Comparison of ENCODE assay signal across 10 mouse cellular contexts in genomic region chr5:30606424-30607073, GRCm38 (mm10). TPM values are rescaled to one million over a fixed set of nuclear protein-coding genes. Genes with fewer than 3 reads are reported as not detected.
DNase-seq lines count a peak whose midpoint lies in the region; ATAC-seq and TF ChIP-seq lines count a peak whose summit lies in the region.
"Had no signal": no experiment of that assay in that cellular context is flagged by ENCODE, and none has a peak within 500 bp of the region (broad histone marks: within the 10 kb centered on the region; RNA-seq: fewer than 3 reads in every experiment).

No protein-coding gene starts in this region.

- H3K9ac ChIP-seq in forebrain, postnatal 0 days: no peak overlapping the region
- no peak overlapping the region for H3K9ac ChIP-seq in midbrain, postnatal 0 days (replicated peaks; ENCODE audit: low read length, poor library complexity, severe bottlenecking)
- H3K9ac ChIP-seq in liver, postnatal 0 days (replicated peaks): no peak overlapping the region
- H3K9ac ChIP-seq: embryonic facial prominence, embryonic 15.5 days; lung, embryonic 14.5 days had no signal

- H3K9me3 ChIP-seq in forebrain, postnatal 0 days (ENCODE audit: low read length): no peaks in the 10 kb centered on the region
- H3K9me3 ChIP-seq in midbrain, postnatal 0 days (ENCODE audit: low read length): no peaks in the 10 kb centered on the region
- H3K9me3 ChIP-seq in liver, postnatal 0 days (ENCODE audit: low read length): no peaks in the 10 kb centered on the region
- H3K9me3 ChIP-seq: embryonic facial prominence, embryonic 15.5 days had no signal

- peak; percentile 88 for ATAC-seq in forebrain, postnatal 0 days
- ATAC-seq in midbrain, postnatal 0 days (ENCODE audit: low FRiP score): no peak; the same call in 1 of the 2 replicates
- ATAC-seq in liver, postnatal 0 days: no peak

- no peak for TF ChIP-seq EP300 in liver, postnatal 0 days (IDR thresholded peaks at IDR 0.05; ENCODE audit: low read depth)

- H3K27ac ChIP-seq in forebrain, postnatal 0 days (ENCODE audit: low read depth, low read length): peak overlapping the region; percentile 29; the same call in 1 of the 2 replicates
- no peak overlapping the region for H3K27ac ChIP-seq in midbrain, postnatal 0 days (ENCODE audit: low read depth, low read length)
- H3K27ac ChIP-seq in liver, postnatal 0 days (ENCODE audit: low read depth): no peak overlapping the region
- H3K27ac ChIP-seq: embryonic facial prominence, embryonic 15.5 days had no signal

- TF ChIP-seq CTCF in forebrain, postnatal 0 days (IDR thresholded peaks at IDR 0.05; ENCODE audit: low read depth): no peak
- TF ChIP-seq CTCF in midbrain, postnatal 0 days (IDR thresholded peaks at IDR 0.05): no peak
- no peak for TF ChIP-seq CTCF in liver, postnatal 0 days (IDR thresholded peaks at IDR 0.05; ENCODE audit: low read depth)

- WGBS in forebrain, postnatal 0 days: 49% methylated on average over 16 of the region's 16 CpGs
- WGBS in midbrain, postnatal 0 days: 62% methylated on average over 16 of the region's 16 CpGs
- 62% methylated on average over 16 of the region's 16 CpGs for WGBS in liver, postnatal 0 days (ENCODE audit: insufficient replicate concordance)

- DNase-seq in layer of hippocampus, adult 11-12 months (ENCODE audit: low spot score): peak; percentile 74
- no peak for DNase-seq in layer of hippocampus, adult 9-10 months (ENCODE audit: low spot score)
- peak; percentile 84 for DNase-seq in forebrain, postnatal 0 days
- peak; percentile 83 to 90 for DNase-seq in heart, postnatal 10 days
- DNase-seq in midbrain, postnatal 0 days (ENCODE audit: low spot score): peak; percentile 89
- no peak for DNase-seq in yolk sac, embryonic 10.5 days (ENCODE audit: low spot score)
- DNase-seq in spleen, adult 12 weeks (ENCODE audit: low spot score): no peak
- DNase-seq in liver, postnatal 0 days: no peak
- DNase-seq: lung, embryonic 14.5 days had no signal

- H3K4me1 ChIP-seq in forebrain, postnatal 0 days (ENCODE audit: insufficient read depth): 0 out of 2 replicates have a peak, but pooled peaks cover 3% of the 10 kb centered on the region
- no peaks in the 10 kb centered on the region for H3K4me1 ChIP-seq in midbrain, postnatal 0 days (ENCODE audit: insufficient read depth, low read length)
- no peaks in the 10 kb centered on the region for H3K4me1 ChIP-seq in liver, postnatal 0 days (ENCODE audit: insufficient read depth)
- H3K4me1 ChIP-seq: embryonic facial prominence, embryonic 15.5 days had no signal

- no peak overlapping the region for H3K4me3 ChIP-seq in forebrain, postnatal 0 days (ENCODE audit: low read depth, low read length)
- no peak overlapping the region for H3K4me3 ChIP-seq in midbrain, postnatal 0 days (ENCODE audit: low read depth, low read length)
- H3K4me3 ChIP-seq in liver, postnatal 0 days (ENCODE audit: low read depth, low read length): no peak overlapping the region
- H3K4me3 ChIP-seq: embryonic facial prominence, embryonic 15.5 days had no signal

- H3K4me2 ChIP-seq in forebrain, postnatal 0 days (ENCODE audit: low read depth): no peak overlapping the region; the same call in 1 of the 2 replicates
- no peak overlapping the region for H3K4me2 ChIP-seq in midbrain, postnatal 0 days (ENCODE audit: low read depth, low read length, poor library complexity, severe bottlenecking)
- H3K4me2 ChIP-seq in liver, postnatal 0 days (ENCODE audit: low read depth, low read length): no peak overlapping the region
- H3K4me2 ChIP-seq: embryonic facial prominence, embryonic 15.5 days; lung, embryonic 14.5 days had no signal

- intact Hi-C loops in heart, postnatal 10 days (cut with DNase I): no loop called here

- no peaks in the 10 kb centered on the region for H3K36me3 ChIP-seq in forebrain, postnatal 0 days (ENCODE audit: insufficient read depth)
- H3K36me3 ChIP-seq in midbrain, postnatal 0 days (ENCODE audit: insufficient read depth, low read length): no peaks in the 10 kb centered on the region
- H3K36me3 ChIP-seq in liver, postnatal 0 days (replicated peaks; ENCODE audit: insufficient read depth, low read length): no peaks in the 10 kb centered on the region
- H3K36me3 ChIP-seq: embryonic facial prominence, embryonic 15.5 days had no signal

- H3K27me3 ChIP-seq in forebrain, postnatal 0 days (ENCODE audit: insufficient read depth, low read length): no peaks in the 10 kb centered on the region; the same call in 1 of the 2 replicates
- H3K27me3 ChIP-seq in midbrain, postnatal 0 days (ENCODE audit: insufficient read depth, low read length): no peaks in the 10 kb centered on the region
- no peaks in the 10 kb centered on the region for H3K27me3 ChIP-seq in liver, postnatal 0 days (ENCODE audit: insufficient read depth, low read length)
- H3K27me3 ChIP-seq: embryonic facial prominence, embryonic 15.5 days had no signal

RNA-seq across cellular contexts. Expression of gene Kcnk3, which starts 18.6 kb away (rescaled TPM):
- 10.8 and 13.1 TPM in 2 replicates for total RNA-seq in forebrain, postnatal 0 days (2014; rRNA removed)
- polyA plus RNA-seq in forebrain, postnatal 0 days (2015; fragmentation: Nextera tagmentation; extraction: Ambion mirVana): 6.4 and 7.0 TPM in 2 replicates
- 100 to 1,000 TPM; 159 to 183 TPM for total RNA-seq in heart, postnatal 10 days (2021)
- total RNA-seq in midbrain, postnatal 0 days (2014; rRNA removed): 18.8 and 21.8 TPM in 2 replicates
- 12.2 and 12.3 TPM in 2 replicates for polyA plus RNA-seq in midbrain, postnatal 0 days (2015; fragmentation: Nextera tagmentation; extraction: Ambion mirVana)
- 0.26 and 0.46 TPM in 2 replicates for polyA plus RNA-seq in liver, postnatal 0 days (2015; fragmentation: Nextera tagmentation; extraction: Ambion mirVana)

RNA-seq across cellular contexts. Expression of gene Slc35f6, which starts 41.2 kb away (rescaled TPM):
- total RNA-seq in forebrain, postnatal 0 days (2014; rRNA removed): 31.5 and 48.7 TPM in 2 replicates
- 19.2 and 24.3 TPM in 2 replicates for polyA plus RNA-seq in forebrain, postnatal 0 days (2015; fragmentation: Nextera tagmentation; extraction: Ambion mirVana)
- 10 to 100 TPM; 42.1 to 45.4 TPM for total RNA-seq in heart, postnatal 10 days (2021)
- total RNA-seq in midbrain, postnatal 0 days (2014; rRNA removed): 62.5 and 65.3 TPM in 2 replicates
- polyA plus RNA-seq in midbrain, postnatal 0 days (2015; fragmentation: Nextera tagmentation; extraction: Ambion mirVana): 25.1 and 30.9 TPM in 2 replicates
- polyA plus RNA-seq in liver, postnatal 0 days (2015; fragmentation: Nextera tagmentation; extraction: Ambion mirVana): 13.8 and 14.2 TPM in 2 replicates

Comparison
In these comparisons a context has a peak if more than half of its experiments do, and no peak if none do; other contexts are left out.
1. DNase-seq: peak in layer of hippocampus, adult 11-12 months (single experiment), forebrain, postnatal 0 days (single experiment), heart, postnatal 10 days (2 of 2) and midbrain, postnatal 0 days (single experiment); none in layer of hippocampus, adult 9-10 months (single experiment), yolk sac, embryonic 10.5 days (single experiment), spleen, adult 12 weeks (single experiment) and liver, postnatal 0 days (single experiment).